Mouse (Mus musculus) liver, adult (tissue): ENCODE measurements around the gene Sycn.

Source experiments
- GATA4 ChIP-seq: IDR thresholded peaks from 2 replicates; pipeline ENCODE4 v1.6.1; 2014; ENCODE audit warnings: mild to moderate bottlenecking, low read length; ENCODE audit not compliant: insufficient replicate concordance

Sycn gene

GRCm38 (mm10) chr7:28547628-28548027 lies 6.9 kb downstream of the Sycn start:
- no peak for TF ChIP-seq GATA4

GRCm38 (mm10) chr7:28553076-28553475 lies 12.4 kb downstream of the Sycn start:
- TF ChIP-seq GATA4: no peak

GRCm38 (mm10) chr7:28555939-28556535 lies 15.4 kb downstream of the Sycn start:
- no peak for TF ChIP-seq GATA4

- TF ChIP-seq GATA4: no peak
Measured at GRCm38 (mm10) chr7:28557069-28557468, 16.4 kb downstream of the Sycn start.

- no peak for TF ChIP-seq GATA4
Measured at GRCm38 (mm10) chr7:28557708-28558107, 17.0 kb downstream of the Sycn start.

- TF ChIP-seq GATA4: no peak
Measured at GRCm38 (mm10) chr7:28558486-28558885, 17.8 kb downstream of the Sycn start.

- no peak for TF ChIP-seq GATA4
Measured at GRCm38 (mm10) chr7:28560856-28561255, 20.2 kb downstream of the Sycn start.

GRCm38 (mm10) chr7:28561967-28562366 lies 21.3 kb downstream of the Sycn start:
- TF ChIP-seq GATA4: no peak

- TF ChIP-seq GATA4: no peak
Measured at GRCm38 (mm10) chr7:28562371-28562770, 21.7 kb downstream of the Sycn start.

GRCm38 (mm10) chr7:28562951-28563350 lies 22.3 kb downstream of the Sycn start:
- no peak for TF ChIP-seq GATA4

- TF ChIP-seq GATA4: no peak
Measured at GRCm38 (mm10) chr7:28565407-28565806, 24.7 kb downstream of the Sycn start.

- no peak for TF ChIP-seq GATA4
Measured at GRCm38 (mm10) chr7:28567539-28567938, 26.9 kb downstream of the Sycn start.

- TF ChIP-seq GATA4: no peak
Measured at GRCm38 (mm10) chr7:28568253-28568652, 27.6 kb downstream of the Sycn start.

GRCm38 (mm10) chr7:28570291-28570981 lies 29.8 kb downstream of the Sycn start:
- TF ChIP-seq GATA4: no peak

- TF ChIP-seq GATA4: no peak
Measured at GRCm38 (mm10) chr7:28570982-28571682, 30.4 kb downstream of the Sycn start.

GRCm38 (mm10) chr7:28572689-28573088 lies 32.0 kb downstream of the Sycn start:
- no peak for TF ChIP-seq GATA4

GRCm38 (mm10) chr7:28573236-28573635 lies 32.6 kb downstream of the Sycn start:
- TF ChIP-seq GATA4: no peak

GRCm38 (mm10) chr7:28575597-28575996 lies 34.9 kb downstream of the Sycn start:
- TF ChIP-seq GATA4: no peak
